Mouse (Mus musculus) midbrain, postnatal 0 days (tissue): Measurements from ENCODE around the gene Mphosph8. TPM values are rescaled to one million over a fixed set of nuclear protein-coding genes. Genes with fewer than 3 reads are reported as not detected.
A peak's percentile ranks its signal among the peaks of the same experiment; 100 is the strongest.

Experiments
- ATAC-seq: fragments of 200-750 bp; cut with Nextera tagmentation; 2 replicates; pipeline ENCODE4 v1.8.0; 2017; ENCODE audit warnings: moderate number of reproducible peaks, mild to moderate bottlenecking, moderate TSS enrichment, moderate library complexity; ENCODE audit not compliant: low FRiP score
- DNase-seq: peaks from one replicate; pipeline ENCODE4 v3.0.0-alpha.2; 2015; ENCODE audit warnings: low spot score
- H3K27ac ChIP-seq: fragments of 300-500 bp; sonication (generic); 2 replicates; pipeline ENCODE4 v1.5.1; 2014; ENCODE audit warnings: low read depth, mild to moderate bottlenecking, low read length, mixed read lengths
- H3K27me3 ChIP-seq: fragments of 300-500 bp; sonication (generic); 2 replicates; pipeline ENCODE4 v1.6.1; 2014; ENCODE audit warnings: low read length, control low read depth, mixed read lengths; ENCODE audit not compliant: insufficient read depth
- H3K36me3 ChIP-seq: fragments of 300-500 bp; sonication (generic); 2 replicates; pipeline ENCODE4 v1.6.1; 2014; ENCODE audit warnings: low read length, control low read depth, mixed read lengths; ENCODE audit not compliant: insufficient read depth
- H3K4me1 ChIP-seq: fragments of 300-500 bp; sonication (generic); 2 replicates; pipeline ENCODE4 v1.6.1; 2014; ENCODE audit warnings: mild to moderate bottlenecking, control low read depth, antibody characterized with exemption, low read length, mixed read lengths; ENCODE audit not compliant: insufficient read depth
- H3K4me2 ChIP-seq: fragments of 300-500 bp; sonication (generic); 2 replicates; pipeline ENCODE4 v1.6.1; 2014; ENCODE audit warnings: low read depth, mild to moderate bottlenecking, low read length, mixed read lengths; ENCODE audit not compliant: poor library complexity, severe bottlenecking
- H3K4me3 ChIP-seq: fragments of 300-500 bp; sonication (generic); 2 replicates; pipeline ENCODE4 v1.5.1; 2014; ENCODE audit warnings: low read depth, mild to moderate bottlenecking, low read length, moderate library complexity
- H3K9ac ChIP-seq: fragments of 300-500 bp; sonication (generic); replicated peaks from 2 replicates; pipeline ENCODE4 v1.6.1; 2014; ENCODE audit warnings: mild to moderate bottlenecking, low read length, moderate library complexity, mixed read lengths; ENCODE audit not compliant: poor library complexity, severe bottlenecking
- H3K9me3 ChIP-seq: fragments of 300-500 bp; sonication (generic); 2 replicates; pipeline ENCODE4 v1.6.1; 2016; ENCODE audit warnings: low read length, control low read depth
- CTCF ChIP-seq: IDR thresholded peaks from 2 replicates; pipeline ENCODE4 v1.5.1; 2016; ENCODE audit warnings: antibody characterized with exemption, mild to moderate bottlenecking
- WGBS: fragments of 180-500 bp; shearing (Covaris S2); extraction: QIAGEN DNeasy Blood & Tissue Kit; methylation state at CpG from one replicate; pipeline ENCODE4 v1.1.7; 2014; 5-methylcytosine and 5-hydroxymethylcytosine counted together
- polyA plus RNA-seq: library from polyadenylated mRNA; unstranded; fragments of >200 nt; fragmentation: Nextera tagmentation; extraction: Ambion mirVana; gene quantifications from 2 replicates; pipeline ENCODE4 v1.2.1, GENCODE M21; 2015
- total RNA-seq: library from RNA; depleted of rRNA; stranded (reverse); fragments of >200 nt; gene quantifications from 2 replicates; pipeline ENCODE4 v1.2.3, GENCODE M21; 2014; rRNA removed

Gene Mphosph8
- total and polyA plus RNA-seq, 2 experiments from 2014 or later: 12.2 to 38.7 TPM

- DNase-seq: no peak
- 98% methylated on average over 1 of the region's 1 CpGs for WGBS
- no peaks in the 10 kb centered on the region for H3K27me3 ChIP-seq
- H3K4me2 ChIP-seq: no peak overlapping the region
- H3K4me1 ChIP-seq: no peaks in the 10 kb centered on the region
- no peaks in the 10 kb centered on the region for H3K9me3 ChIP-seq
- no peak overlapping the region for H3K9ac ChIP-seq
- 0 out of 2 replicates have a peak, but pooled peaks cover 4% of the 10 kb centered on the region for H3K36me3 ChIP-seq
- H3K27ac ChIP-seq: no peak overlapping the region
- ATAC-seq: no peak
- no peak overlapping the region for H3K4me3 ChIP-seq
- TF ChIP-seq CTCF: peak; percentile 28
Measured at GRCm38 (mm10) chr14:56740175-56740574, 72.1 kb downstream of the Mphosph8 start.

Other genes with a start within 250 kb of the Mphosph8 start
- gene Cenpj, start 92.8 kb upstream of the Mphosph8 start, total RNA-seq: 1.9 and 2.0 TPM in 2 replicates
- 2.8 TPM in 2 replicates for gene Cenpj, start 92.8 kb upstream of the Mphosph8 start, polyA plus RNA-seq
- gene Parp4, start 92.6 kb upstream of the Mphosph8 start, total RNA-seq: 0.99 and 1.4 TPM in 2 replicates
- 0.79 and 1.4 TPM in 2 replicates for gene Parp4, start 92.6 kb upstream of the Mphosph8 start, polyA plus RNA-seq
- 49.6 and 53.7 TPM in 2 replicates for gene Pspc1, start 110.1 kb downstream of the Mphosph8 start, total RNA-seq
- gene Pspc1, start 110.1 kb downstream of the Mphosph8 start, polyA plus RNA-seq: 31.2 and 35.0 TPM in 2 replicates
- gene Zmym5, start 143.5 kb downstream of the Mphosph8 start, total RNA-seq: 17.2 and 18.3 TPM in 2 replicates
- 29.5 and 32.3 TPM in 2 replicates for gene Zmym5, start 143.5 kb downstream of the Mphosph8 start, polyA plus RNA-seq
- gene Zmym2, start 218.4 kb downstream of the Mphosph8 start, total RNA-seq: 46.5 and 62.4 TPM in 2 replicates
- gene Zmym2, start 218.4 kb downstream of the Mphosph8 start, polyA plus RNA-seq: 26.1 and 29.6 TPM in 2 replicates